Mouse (Mus musculus) layer of hippocampus, postnatal 36 days (tissue): Measurements from ENCODE around the gene Hspa12b. TPM values are rescaled to one million over a fixed set of nuclear protein-coding genes. Genes with fewer than 3 reads are reported as not detected.
A peak's percentile ranks its signal among the peaks of the same experiment; 100 is the strongest.

ENCODE experiments used
- DNase-seq, 2 experiments: peaks; one replicate each; pipeline ENCODE4 v3.0.0; 2022
- total RNA-seq, 2 experiments: library from RNA; stranded (reverse); gene quantifications; 2 replicates each; pipeline ENCODE4 v1.2.3; 2021

Hspa12b gene
- total RNA-seq, 2 experiments from 2014 or later = 7.5 to 9.1 TPM

GRCm38 (mm10) chr2:131179990-131180587, 53.0 kb downstream of the Hspa12b start, which contains the start of gene Cenpb:
TSS of gene Cenpb (minus strand) at chr2:131180067.
- DNase-seq = peak; percentile 84 to 85

GRCm38 (mm10) chr2:131186343-131186742, 59.3 kb downstream of the Hspa12b start:
- DNase-seq = no peak

GRCm38 (mm10) chr2:131186771-131187601, 59.9 kb downstream of the Hspa12b start, which contains the start of the genes Cdc25b and Spef1:
TSS of gene Cdc25b (plus strand) at chr2:131186949.
TSS of gene Spef1 (minus strand) at chr2:131187282.
- peak; percentile 77 to 80 for DNase-seq

- no peak for DNase-seq
These were observed 60.5 kb downstream of the Hspa12b start for GRCm38 (mm10) chr2:131187602-131187922.

- no peak for DNase-seq
These were observed 61.2 kb downstream of the Hspa12b start for GRCm38 (mm10) chr2:131188311-131188710.

- DNase-seq = no peak
These were observed 62.6 kb downstream of the Hspa12b start for GRCm38 (mm10) chr2:131189521-131190309.

GRCm38 (mm10) chr2:131190344-131191004, 63.4 kb downstream of the Hspa12b start:
- no peak for DNase-seq

GRCm38 (mm10) chr2:131191005-131191390, 63.9 kb downstream of the Hspa12b start:
- DNase-seq = no peak

Other genes with a start within 250 kb of the Hspa12b start
- gene 4930402H24Rik, start 220.9 kb upstream of the Hspa12b start, total RNA-seq = 10 to 100 TPM; 80.1 to 90.1 TPM
- 100 to 1,000 TPM; 113 TPM for gene Atrn, start 220.8 kb upstream of the Hspa12b start, total RNA-seq
- 10 to 100 TPM; 60.3 to 67.9 TPM for gene Gfra4, start 84.2 kb upstream of the Hspa12b start, total RNA-seq
- gene Adam33, start 63.5 kb upstream of the Hspa12b start, total RNA-seq = under 1 TPM in 1 of 2 experiments, not detected in 1; 0.40 TPM
- under 1 TPM; 0.27 to 0.33 TPM for gene Siglec1, start 40.5 kb upstream of the Hspa12b start, total RNA-seq
- gene Gm11037, start 6.2 kb downstream of the Hspa12b start, total RNA-seq = not detected
- gene 1700037H04Rik, start 32.8 kb downstream of the Hspa12b start, total RNA-seq = 10 to 100 TPM; 51.3 to 51.8 TPM
- 10 to 100 TPM; 73.9 to 76.5 TPM for gene Cenpb, start 52.8 kb downstream of the Hspa12b start, total RNA-seq
- 10 to 100 TPM; 16.0 to 20.1 TPM for gene Cdc25b, start 59.7 kb downstream of the Hspa12b start, total RNA-seq
- gene Spef1, start 60.0 kb downstream of the Hspa12b start, total RNA-seq = 10 to 100 TPM; 10.9 to 14.4 TPM
- 10 to 100 TPM; 22.2 to 25.7 TPM for gene Ap5s1, start 79.8 kb downstream of the Hspa12b start, total RNA-seq
- gene Mavs, start 106.8 kb downstream of the Hspa12b start, total RNA-seq = 1 to 10 TPM; 6.5 to 6.8 TPM
- gene Pank2, start 135.2 kb downstream of the Hspa12b start, total RNA-seq = 10 to 100 TPM; 54.5 to 59.4 TPM
- gene Rnf24, start 225.6 kb downstream of the Hspa12b start, total RNA-seq = 10 to 100 TPM; 28.3 to 29.5 TPM